Mouse (Mus musculus) cortical plate, adult 2 months (tissue): ENCODE data around the gene C77080.

Experiments used
- CTCF ChIP-seq: fragments of 200-500 bp; IDR thresholded peaks from 2 replicates; pipeline ENCODE4 v1.5.1; 2011; ENCODE audit warnings: mild to moderate bottlenecking, control low read depth, low read length; ENCODE audit not compliant: insufficient read depth; ENCODE audit errors: extremely low read depth
- POLR2A ChIP-seq: fragments of 200-500 bp; IDR thresholded peaks from 2 replicates; pipeline ENCODE4 v1.6.1; 2011; ENCODE audit warnings: mild to moderate bottlenecking, low read length, control low read depth; ENCODE audit not compliant: insufficient read depth; ENCODE audit errors: extremely low read depth

DNA sequence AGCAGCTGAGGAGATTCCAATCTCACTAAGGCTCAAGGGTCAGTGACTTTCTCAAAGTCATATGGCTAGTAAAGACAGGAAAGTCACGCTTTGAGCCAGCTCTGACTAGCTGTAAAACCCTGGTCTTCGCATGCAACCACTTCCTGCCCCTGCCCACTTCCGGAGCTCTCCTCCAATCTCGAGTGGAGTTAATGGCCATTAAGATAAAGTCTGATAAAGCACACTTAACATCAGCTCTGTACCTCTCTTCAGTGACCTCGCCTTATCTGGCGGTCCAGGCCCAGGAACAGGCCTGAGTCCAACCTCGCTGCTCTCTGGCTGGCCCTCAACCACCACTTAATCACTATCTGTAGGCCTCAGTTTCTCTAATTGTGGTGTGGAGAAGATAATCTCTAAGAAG lies 26.7 kb downstream of the C77080 start:
- no peak for TF ChIP-seq CTCF
- no peak for TF ChIP-seq POLR2A
